Mouse (Mus musculus) kidney, adult 2 months (tissue): ENCODE data around the gene Gnpda2. TPM values are rescaled to one million over a fixed set of nuclear protein-coding genes. Genes with fewer than 3 reads are reported as not detected.

Source experiments
- DNase-seq: peaks from one replicate; pipeline ENCODE4 v3.0.0; 2021
- H3K27ac ChIP-seq: fragments of 200-500 bp; 2 replicates; pipeline ENCODE4 v1.5.1; 2012; ENCODE audit warnings: low read depth, low read length, control low read depth, inconsistent platforms; ENCODE audit not compliant: insufficient read depth
- H3K27me3 ChIP-seq: fragments of 200-500 bp; replicated peaks from 2 replicates; pipeline ENCODE4 v1.6.1; 2012; ENCODE audit warnings: mild to moderate bottlenecking, moderate library complexity, low read length, inconsistent platforms; ENCODE audit not compliant: control insufficient read depth, insufficient read depth
- H3K36me3 ChIP-seq: fragments of 200-500 bp; 2 replicates; pipeline ENCODE4 v1.6.1; 2012; ENCODE audit warnings: mild to moderate bottlenecking, moderate library complexity, low read length, inconsistent platforms; ENCODE audit not compliant: control insufficient read depth, insufficient read depth
- H3K4me1 ChIP-seq: fragments of 200-500 bp; 2 replicates; pipeline ENCODE4 v1.6.1; 2011; ENCODE audit warnings: low read length; ENCODE audit not compliant: control insufficient read depth, insufficient read depth
- H3K4me3 ChIP-seq: fragments of 200-500 bp; 2 replicates; pipeline ENCODE4 v1.5.1; 2011; ENCODE audit warnings: mild to moderate bottlenecking, low read depth, low read length, control low read depth; ENCODE audit not compliant: insufficient read depth
- CTCF ChIP-seq: fragments of 200-500 bp; conservative IDR thresholded peaks from 2 replicates; pipeline ENCODE4 v1.5.1; 2011; ENCODE audit warnings: low read depth, mild to moderate bottlenecking, control low read depth, low read length, moderate library complexity, mixed read lengths; ENCODE audit not compliant: insufficient read depth, insufficient read length
- POLR2A ChIP-seq: fragments of 200-500 bp; IDR thresholded peaks from one replicate; pipeline ENCODE4 v1.6.1; 2011; ENCODE audit warnings: low read depth, low read length, control low read depth
- WGBS: fragments of 180-500 bp; shearing (Covaris S2); methylation state at CpG from one replicate; pipeline ENCODE4 v1.1.7; 2018; 5-methylcytosine and 5-hydroxymethylcytosine counted together
- polyA plus RNA-seq: library from polyadenylated mRNA; depleted of rRNA; stranded (reverse); fragments of >200 nt; gene quantifications from 2 replicates; pipeline ENCODE4 v1.2.3, GENCODE M21; 2012; rRNA removed

Gnpda2 gene
- 16.0 and 17.9 TPM in 2 replicates for polyA plus RNA-seq

GRCm38 (mm10) chr5:69591640-69592461 lies at the start of gene Gnpda2:
TSS of gene Gnpda2 (minus strand) at chr5:69592340.
- no peaks in the 10 kb centered on the region for H3K36me3 ChIP-seq
- peak within 1 kb of the TSS; percentile 67 for H3K4me3 ChIP-seq
- 0 out of 2 replicates have a peak, but pooled peaks have one; percentile 15 for TF ChIP-seq CTCF
- peak; percentile 70 for TF ChIP-seq POLR2A
- no peaks in the 10 kb centered on the region for H3K27me3 ChIP-seq
- H3K4me1 ChIP-seq, result no peaks in the 10 kb centered on the region; the same call in 1 of the 2 replicates
- 3% methylated on average over 42 of the region's 42 CpGs for WGBS
- DNase-seq, result peak; percentile 91
- peak within 1 kb of the TSS; percentile 7; the same call in 1 of the 2 replicates for H3K27ac ChIP-seq

GRCm38 (mm10) chr5:69634766-69635165 lies 42.6 kb upstream of the Gnpda2 start:
- 62% methylated on average over 4 of the region's 4 CpGs for WGBS

GRCm38 (mm10) chr5:69620899-69621298 lies 28.8 kb upstream of the Gnpda2 start:
- H3K27me3 ChIP-seq, result no peaks in the 10 kb centered on the region
- TF ChIP-seq POLR2A (no peak), CTCF (no peak)
- H3K27ac ChIP-seq, result no peak overlapping the region
- WGBS, result 83% methylated on average over 1 of the region's 1 CpGs
- H3K4me3 ChIP-seq, result no peak overlapping the region
- DNase-seq, result no peak
- H3K4me1 ChIP-seq, result no peaks in the 10 kb centered on the region
- no peaks in the 10 kb centered on the region for H3K36me3 ChIP-seq

More at GRCm38 (mm10) chr5:69634766-69635165, 42.6 kb upstream of the Gnpda2 start:
- TF ChIP-seq CTCF (no peak), POLR2A (no peak)
- DNase-seq, result no peak
- no peak overlapping the region for H3K4me3 ChIP-seq
- H3K4me1 ChIP-seq, result no peaks in the 10 kb centered on the region
- no peak overlapping the region for H3K27ac ChIP-seq
- no peaks in the 10 kb centered on the region for H3K27me3 ChIP-seq
- no peaks in the 10 kb centered on the region for H3K36me3 ChIP-seq

GRCm38 (mm10) chr5:69613209-69613796 lies 21.2 kb upstream of the Gnpda2 start:
- Histone ChIP-seq H3K27ac (no peak overlapping the region), H3K36me3 (no peaks in the 10 kb centered on the region), H3K27me3 (no peaks in the 10 kb centered on the region), H3K4me1 (no peaks in the 10 kb centered on the region), H3K4me3 (no peak overlapping the region)
- TF ChIP-seq CTCF (no peak), POLR2A (no peak)
- WGBS, result 12% methylated on average over 4 of the region's 4 CpGs
- DNase-seq, result peak; percentile 20

GRCm38 (mm10) chr5:69601027-69601426 lies 8.9 kb upstream of the Gnpda2 start:
- peak; percentile 16 for DNase-seq
- no peaks in the 10 kb centered on the region for H3K27me3 ChIP-seq
- TF ChIP-seq CTCF (no peak), POLR2A (no peak)
- no peaks in the 10 kb centered on the region for H3K36me3 ChIP-seq
- no peak overlapping the region for H3K4me3 ChIP-seq
- H3K4me1 ChIP-seq, result no peaks in the 10 kb centered on the region
- H3K27ac ChIP-seq, result no peak overlapping the region

GRCm38 (mm10) chr5:69557404-69557935 lies 34.7 kb downstream of the Gnpda2 start:
- TF ChIP-seq POLR2A (no peak), CTCF (no peak)
- no peaks in the 10 kb centered on the region for H3K27me3 ChIP-seq
- peak overlapping the region; percentile 42; the same call in 1 of the 2 replicates for H3K27ac ChIP-seq
- H3K4me1 ChIP-seq, result no peaks in the 10 kb centered on the region
- peak overlapping the region; percentile 92 for H3K4me3 ChIP-seq
- peaks cover 5% of the 10 kb centered on the region for H3K36me3 ChIP-seq
- DNase-seq, result no peak
- WGBS, result 6% methylated on average over 16 of the region's 16 CpGs
